Mouse (Mus musculus): ENCODE measurements around the gene Plekhf1. TPM values are rescaled to one million over a fixed set of nuclear protein-coding genes. Genes with fewer than 3 reads are reported as not detected.

The Plekhf1 gene
- total RNA-seq, 2 experiments from 2014 or later = 8.9 to 9.3 TPM

DNA sequence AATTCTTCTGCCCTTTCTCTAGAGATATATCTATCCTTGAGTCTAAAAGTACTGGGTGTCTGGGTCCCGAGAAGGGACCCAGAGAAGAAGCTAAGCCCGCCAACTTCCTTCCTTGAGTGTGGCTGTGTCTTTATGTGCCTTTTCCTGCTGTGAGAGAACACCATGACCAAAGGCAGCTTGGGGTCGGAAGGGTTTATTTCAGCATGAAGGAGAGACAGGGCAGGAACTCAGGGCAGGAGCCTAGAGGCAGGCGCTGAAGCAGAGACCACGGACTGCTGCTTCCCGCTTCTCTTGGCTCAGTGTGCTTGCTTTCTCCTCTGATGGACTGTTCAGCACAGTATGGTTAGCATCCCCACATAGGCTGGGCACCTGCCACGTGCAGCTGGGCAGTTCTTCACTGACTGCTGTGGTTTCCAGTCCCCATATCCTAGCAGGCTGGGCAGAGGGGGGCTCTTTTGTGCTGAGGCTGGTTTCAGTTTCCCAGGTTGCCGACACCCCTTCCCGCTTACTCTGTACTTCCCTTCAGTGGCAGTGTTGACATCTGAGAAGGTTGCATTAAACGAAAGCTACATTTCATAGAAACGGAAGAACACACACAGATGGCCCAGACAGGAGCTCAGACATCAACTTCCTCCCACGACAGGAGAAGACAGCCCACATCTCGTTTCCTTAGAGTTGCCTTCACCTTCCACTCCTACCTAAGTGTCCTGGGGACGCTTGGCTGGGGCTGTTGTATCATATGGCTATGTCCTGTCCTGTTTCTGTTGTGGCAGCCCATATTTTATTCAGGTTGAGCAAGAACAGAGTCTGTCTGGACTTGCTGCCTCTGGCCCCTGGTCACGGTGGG lies 38.5 kb downstream of the Plekhf1 start:
- intact Hi-C loops (cut with DNase I) = no loop called here
- DNase-seq = no peak

GRCm38 (mm10) chr7:38188281-38189075 lies 39.3 kb downstream of the Plekhf1 start:
- DNase-seq = no peak
- intact Hi-C loops (cut with DNase I) = no loop called here

DNA sequence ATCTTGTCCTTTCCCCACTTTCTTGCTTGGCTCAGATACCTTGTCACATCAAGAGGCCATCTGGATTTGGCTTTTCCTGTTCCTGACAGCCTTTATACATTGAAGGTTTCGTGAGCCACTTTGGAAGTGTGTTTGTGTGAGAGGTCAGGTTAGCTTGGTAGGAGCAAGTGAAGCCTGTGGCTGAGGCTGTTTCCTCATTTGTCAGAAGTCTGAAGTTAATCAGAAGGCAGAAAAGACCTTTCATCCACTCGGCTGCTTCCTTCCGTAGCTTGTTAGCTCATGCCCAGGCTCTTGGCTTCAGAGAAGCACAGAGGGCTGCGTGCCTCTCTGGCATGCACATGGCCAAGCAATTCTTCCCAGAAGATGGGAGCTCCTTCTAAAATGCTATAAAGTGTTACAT lies 40.0 kb downstream of the Plekhf1 start:
- intact Hi-C loops (cut with DNase I) = no loop called here
- DNase-seq = no peak

DNA sequence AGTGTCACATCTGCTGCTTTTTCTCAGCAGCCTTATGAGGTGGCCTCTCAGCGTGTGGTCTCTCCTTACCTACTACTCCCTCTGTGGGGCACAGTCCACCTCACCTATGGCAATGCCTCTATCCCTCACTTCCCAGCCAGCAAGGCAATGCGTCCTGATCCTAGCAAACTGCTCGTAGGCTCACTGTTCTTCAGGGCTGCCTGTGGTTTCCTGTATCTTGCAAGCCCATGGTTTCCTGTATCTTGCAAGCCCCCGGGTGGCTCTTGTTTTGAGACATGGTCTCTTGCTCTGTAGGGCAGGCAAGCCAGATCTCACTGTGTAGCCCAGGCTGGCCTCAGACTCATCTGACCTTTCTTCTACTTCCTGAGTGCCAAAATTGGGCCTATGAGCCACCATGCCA lies 41.0 kb downstream of the Plekhf1 start:
- intact Hi-C loops (cut with DNase I) = no loop called here
- DNase-seq = no peak

- intact Hi-C loops (cut with DNase I) = no loop called here
- DNase-seq = no peak
These were observed 43.0 kb downstream of the Plekhf1 start for GRCm38 (mm10) chr7:38184786-38185185.

GRCm38 (mm10) chr7:38184418-38184745 lies 43.4 kb downstream of the Plekhf1 start:
- intact Hi-C loops (cut with DNase I) = no loop called here
- DNase-seq = no peak

- intact Hi-C loops (cut with DNase I) = loop anchor here (1.0 kb wide), 1 partner anchor 83 kb away; no protein-coding TSS in a partner anchor
- peak; percentile 80 to 90 for DNase-seq
These were observed 44.0 kb downstream of the Plekhf1 start for GRCm38 (mm10) chr7:38183709-38184417.

- intact Hi-C loops (cut with DNase I) = loop anchor here (1.0 kb wide), 2 partner anchors 18 to 84 kb away; no protein-coding TSS in a partner anchor
- peak in 1 of 2 experiments; percentile 45 for DNase-seq
These were observed 44.7 kb downstream of the Plekhf1 start, which contains the start of gene 1600014C10Rik for GRCm38 (mm10) chr7:38182962-38183687. 1600014C10Rik (plus strand) TSS chr7:38183217.

- intact Hi-C loops (cut with DNase I) = loop anchor here (1.0 kb wide), 1 partner anchor 19 kb away; no protein-coding TSS in a partner anchor
- DNase-seq = peak; percentile 88 to 90
These were observed 45.2 kb downstream of the Plekhf1 start for GRCm38 (mm10) chr7:38182596-38182961.

DNA sequence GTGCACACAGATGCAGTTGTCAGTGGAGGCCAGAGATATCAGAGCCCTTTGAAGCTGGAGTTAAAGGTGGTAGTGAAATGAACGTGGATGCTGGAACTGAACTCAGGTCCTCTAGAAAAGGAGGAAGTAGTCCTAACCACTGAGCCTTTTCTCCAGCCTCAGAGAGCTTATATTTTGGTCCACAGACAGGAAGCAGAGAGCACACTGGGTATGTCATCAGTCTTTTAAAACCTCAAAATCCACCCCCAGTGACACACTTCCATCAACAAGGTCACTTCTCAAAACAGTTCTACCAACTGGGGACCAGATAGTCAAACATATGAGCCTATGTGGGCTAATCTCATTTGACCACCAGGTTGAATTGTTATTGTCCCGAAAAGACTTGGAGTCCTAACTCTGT lies 46.5 kb downstream of the Plekhf1 start:
- intact Hi-C loops (cut with DNase I) = no loop called here

GRCm38 (mm10) chr7:38179896-38180295 lies 47.9 kb downstream of the Plekhf1 start:
- intact Hi-C loops (cut with DNase I) = no loop called here
- DNase-seq = no peak

More for the DNA sequence above, 46.5 kb downstream of the Plekhf1 start:
- no peak for DNase-seq

GRCm38 (mm10) chr7:38176056-38176455 lies 51.8 kb downstream of the Plekhf1 start:
- DNase-seq = no peak

DNA sequence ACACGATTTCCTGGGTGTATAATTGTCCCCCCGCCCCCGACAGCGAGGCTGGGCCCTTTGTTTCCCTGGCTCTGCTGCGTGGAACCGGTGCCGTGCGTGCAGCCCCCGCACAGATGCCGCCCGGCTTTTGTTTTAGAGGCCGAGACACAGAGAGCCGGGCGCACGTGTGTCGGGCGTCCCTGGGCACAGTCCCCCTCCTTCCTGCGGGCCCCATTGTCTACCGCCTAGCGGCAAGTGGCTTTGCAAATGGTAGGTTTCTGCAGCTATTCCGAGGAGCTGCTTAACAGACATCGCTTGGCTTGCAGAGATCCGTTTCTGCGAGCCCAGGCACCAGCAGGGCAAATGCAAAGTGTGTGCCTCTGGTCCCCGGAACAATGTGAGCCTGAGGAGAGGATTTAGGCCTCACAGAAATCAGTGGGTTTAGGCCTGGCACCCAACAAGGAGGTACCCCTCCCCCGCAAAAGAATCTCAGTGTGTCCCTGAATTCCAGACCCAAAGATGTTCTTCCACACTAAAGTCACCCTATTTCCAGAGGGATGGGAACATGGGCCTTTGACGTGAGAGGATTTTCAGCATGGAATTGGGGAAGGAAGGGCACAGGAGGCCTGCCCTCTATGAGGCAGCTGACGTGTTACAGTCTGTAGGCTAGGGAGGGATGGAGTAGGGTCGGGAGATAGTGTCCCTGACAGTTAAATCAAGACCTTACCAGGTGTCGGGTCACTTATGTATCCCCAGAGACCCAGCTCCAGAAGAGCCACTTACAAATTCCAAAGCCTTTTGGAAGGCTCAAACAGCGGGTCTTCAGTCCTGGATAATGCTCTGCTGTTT lies 53.3 kb downstream of the Plekhf1 start:
- DNase-seq = no peak
- intact Hi-C loops (cut with DNase I) = no loop called here

More at GRCm38 (mm10) chr7:38176056-38176455, 51.8 kb downstream of the Plekhf1 start:
- intact Hi-C loops (cut with DNase I) = no loop called here

DNA sequence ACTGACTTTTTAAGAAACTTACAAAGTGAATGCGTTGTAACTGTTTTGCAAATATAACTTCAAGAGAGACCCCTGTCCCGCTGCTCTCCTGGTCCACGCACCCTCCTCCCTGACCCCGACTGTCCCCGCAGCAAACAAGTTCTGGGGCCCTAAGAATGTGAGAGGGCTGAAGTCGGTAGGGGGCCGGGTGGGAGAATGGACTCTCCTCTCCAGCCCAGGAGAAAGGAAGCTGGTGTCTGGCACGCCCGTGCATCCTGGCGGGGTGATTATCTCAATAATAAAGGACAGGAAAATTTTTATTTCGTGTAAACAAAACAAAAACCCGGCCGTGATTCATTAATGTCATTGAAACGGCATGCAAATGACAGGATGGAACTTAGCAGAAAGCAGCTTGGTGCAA lies 53.9 kb downstream of the Plekhf1 start:
- intact Hi-C loops (cut with DNase I) = no loop called here

DNA sequence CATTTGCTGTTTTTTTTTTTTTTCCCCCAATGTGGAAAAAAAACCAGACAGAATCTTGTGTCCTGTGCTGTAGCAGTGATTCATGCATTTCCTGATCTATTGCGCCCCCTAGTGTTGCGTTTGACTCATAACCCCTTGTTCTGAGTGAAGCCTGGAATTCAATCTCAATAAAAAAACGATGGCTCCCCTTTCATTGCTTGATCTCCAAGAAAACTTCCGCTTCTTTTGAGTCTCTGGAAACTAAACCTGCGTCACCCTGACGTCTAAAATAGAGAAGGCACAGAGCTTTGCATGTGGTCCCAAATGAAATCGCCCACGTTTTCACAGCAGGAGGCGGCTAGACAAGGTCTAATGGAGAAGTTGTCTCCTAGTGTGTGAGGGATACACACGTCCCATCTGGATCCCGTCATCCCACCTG lies 60.1 kb downstream of the Plekhf1 start:
- intact Hi-C loops (cut with DNase I) = no loop called here
- peak; percentile 22 to 31 for DNase-seq

More for the DNA sequence above, 53.9 kb downstream of the Plekhf1 start:
- DNase-seq = no peak
